Mouse (Mus musculus) hindbrain, embryonic 15.5 days (tissue): ENCODE results near the gene Gm21954. TPM values are rescaled to one million over a fixed set of nuclear protein-coding genes. Genes with fewer than 3 reads are reported as not detected.

ENCODE experiments used
- polyA plus RNA-seq: library from polyadenylated mRNA; unstranded; fragments of >200 nt; fragmentation: Nextera tagmentation; extraction: Ambion mirVana; gene quantifications from 2 replicates; pipeline ENCODE4 v1.2.1, GENCODE M21; 2015

Gene Gm21954
- polyA plus RNA-seq, 1 experiment from 2014 or later, result not detected

Other genes starting within 250 kb of the Gm21954 start
- gene Dclk1, start 229.8 kb downstream of the Gm21954 start, polyA plus RNA-seq, result 246 and 266 TPM in 2 replicates